Mouse (Mus musculus): ENCODE results near the gene Fgfr2. TPM values are rescaled to one million over a fixed set of nuclear protein-coding genes. Genes with fewer than 3 reads are reported as not detected.
"Not testable (repeated sequence)": the region's sequence is repeated elsewhere in the genome, so short reads cannot be mapped to it uniquely, and the experiment has no call there.

The Fgfr2 gene
- polyA plus RNA-seq, 1 experiment from 2014 or later = 104 TPM

GRCm38 (mm10) chr7:130492026-130492425, 2631.1 kb downstream of the Fgfr2 start:
- H3K4me3 ChIP-seq (replicated peaks) = no peak overlapping the region
- no peak overlapping the region for H3K4me2 ChIP-seq
- H3K4me1 ChIP-seq = no peaks in the 10 kb centered on the region
- peaks cover 6% of the 10 kb centered on the region; the same call in 1 of the 2 replicates for H3K36me3 ChIP-seq
- ATAC-seq (ENCODE audit: insufficient read depth, low FRiP score, low read depth) = no peak
- H3K9me3 ChIP-seq = no peaks in the 10 kb centered on the region
- no peak overlapping the region for H3K27ac ChIP-seq
- H3K27me3 ChIP-seq (replicated peaks) = no peaks in the 10 kb centered on the region
- no peak overlapping the region for H3K9ac ChIP-seq

GRCm38 (mm10) chr7:130479003-130479402, 2644.1 kb downstream of the Fgfr2 start:
- H3K4me2 ChIP-seq; H3K27me3 ChIP-seq (replicated peaks); H3K4me3 ChIP-seq (replicated peaks); H3K4me1 ChIP-seq; H3K36me3 ChIP-seq; H3K9ac ChIP-seq; ATAC-seq (ENCODE audit: insufficient read depth, low FRiP score, low read depth); H3K27ac ChIP-seq; H3K9me3 ChIP-seq: not testable (repeated sequence)
- 91% methylated on average over 3 of the region's 3 CpGs for WGBS

GRCm38 (mm10) chr7:130475970-130476369, 2647.2 kb downstream of the Fgfr2 start:
- H3K36me3 ChIP-seq = no peaks in the 10 kb centered on the region
- no peaks in the 10 kb centered on the region for H3K27me3 ChIP-seq (replicated peaks)
- H3K4me1 ChIP-seq = no peaks in the 10 kb centered on the region
- no peak overlapping the region for H3K27ac ChIP-seq
- H3K4me3 ChIP-seq (replicated peaks) = no peak overlapping the region
- H3K4me2 ChIP-seq = no peak overlapping the region
- H3K9me3 ChIP-seq = no peaks in the 10 kb centered on the region
- no peak overlapping the region for H3K9ac ChIP-seq
- 38% methylated on average over 2 of the region's 2 CpGs for WGBS
- peak; percentile 63; the same call in 1 of the 2 replicates for ATAC-seq (ENCODE audit: insufficient read depth, low FRiP score, low read depth)

- no peak overlapping the region for H3K4me3 ChIP-seq (replicated peaks)
- no peak overlapping the region for H3K4me2 ChIP-seq
- H3K9me3 ChIP-seq = no peaks in the 10 kb centered on the region
- no peak overlapping the region for H3K9ac ChIP-seq
- WGBS = 76% methylated on average over 3 of the region's 3 CpGs
- no peak for ATAC-seq (ENCODE audit: insufficient read depth, low FRiP score, low read depth)
- no peaks in the 10 kb centered on the region for H3K4me1 ChIP-seq
- no peaks in the 10 kb centered on the region for H3K27me3 ChIP-seq (replicated peaks)
- H3K36me3 ChIP-seq = no peaks in the 10 kb centered on the region
- H3K27ac ChIP-seq = no peak overlapping the region
Observed at GRCm38 (mm10) chr7:130473881-130474280, 2649.3 kb downstream of the Fgfr2 start.

- 63% methylated on average over 6 of the region's 6 CpGs for WGBS
- ATAC-seq (ENCODE audit: insufficient read depth, low FRiP score, low read depth) = no peak
- Histone ChIP-seq H3K27me3 (replicated peaks) (no peaks in the 10 kb centered on the region), H3K4me3 (replicated peaks) (no peak overlapping the region), H3K9me3 (no peaks in the 10 kb centered on the region), H3K9ac (no peak overlapping the region), H3K4me2 (no peak overlapping the region), H3K36me3 (no peaks in the 10 kb centered on the region), H3K4me1 (no peaks in the 10 kb centered on the region), H3K27ac (no peak overlapping the region)
Observed at GRCm38 (mm10) chr7:130472683-130473082, 2650.5 kb downstream of the Fgfr2 start.

- no peak overlapping the region for H3K4me2 ChIP-seq
- H3K27ac ChIP-seq = no peak overlapping the region
- no peak for ATAC-seq (ENCODE audit: insufficient read depth, low FRiP score, low read depth)
- no peak overlapping the region for H3K4me3 ChIP-seq (replicated peaks)
- H3K9me3 ChIP-seq = no peaks in the 10 kb centered on the region
- H3K9ac ChIP-seq = no peak overlapping the region
- no peaks in the 10 kb centered on the region for H3K27me3 ChIP-seq (replicated peaks)
- no peaks in the 10 kb centered on the region for H3K4me1 ChIP-seq
- no peaks in the 10 kb centered on the region for H3K36me3 ChIP-seq
- WGBS = 49% methylated on average over 6 of the region's 6 CpGs
Observed at GRCm38 (mm10) chr7:130471045-130471444, 2652.1 kb downstream of the Fgfr2 start.

GRCm38 (mm10) chr7:130455587-130456246, 2667.4 kb downstream of the Fgfr2 start:
- Histone ChIP-seq H3K4me2 (no peak overlapping the region), H3K4me1 (no peaks in the 10 kb centered on the region), H3K27ac (no peak overlapping the region), H3K4me3 (replicated peaks) (no peak overlapping the region), H3K36me3 (peaks cover 11% of the 10 kb centered on the region), H3K9me3 (no peaks in the 10 kb centered on the region), H3K9ac (no peak overlapping the region), H3K27me3 (replicated peaks) (no peaks in the 10 kb centered on the region)
- WGBS = 73% methylated on average over 4 of the region's 4 CpGs
- no peak for ATAC-seq (ENCODE audit: insufficient read depth, low FRiP score, low read depth)

- H3K4me1 ChIP-seq = no peaks in the 10 kb centered on the region
- H3K9me3 ChIP-seq = no peaks in the 10 kb centered on the region
- H3K36me3 ChIP-seq = peaks cover 9% of the 10 kb centered on the region
- H3K27ac ChIP-seq = no peak overlapping the region
- 50% methylated on average over 3 of the region's 3 CpGs for WGBS
- H3K27me3 ChIP-seq (replicated peaks) = no peaks in the 10 kb centered on the region
- H3K4me3 ChIP-seq (replicated peaks) = no peak overlapping the region
- no peak overlapping the region for H3K9ac ChIP-seq
- ATAC-seq (ENCODE audit: insufficient read depth, low FRiP score, low read depth) = no peak
- H3K4me2 ChIP-seq = no peak overlapping the region
Observed at GRCm38 (mm10) chr7:130454226-130454625, 2668.9 kb downstream of the Fgfr2 start.

GRCm38 (mm10) chr7:130435776-130436175, 2687.4 kb downstream of the Fgfr2 start:
- H3K4me1 ChIP-seq = no peaks in the 10 kb centered on the region
- H3K9me3 ChIP-seq = no peaks in the 10 kb centered on the region
- no peak overlapping the region for H3K4me3 ChIP-seq (replicated peaks)
- H3K27me3 ChIP-seq (replicated peaks) = no peaks in the 10 kb centered on the region
- WGBS = 91% methylated on average over 5 of the region's 5 CpGs
- no peak overlapping the region for H3K9ac ChIP-seq
- no peak overlapping the region for H3K4me2 ChIP-seq
- H3K27ac ChIP-seq = no peak overlapping the region
- ATAC-seq (ENCODE audit: insufficient read depth, low FRiP score, low read depth) = no peak
- H3K36me3 ChIP-seq = no peaks in the 10 kb centered on the region

GRCm38 (mm10) chr7:130432141-130432540, 2691.0 kb downstream of the Fgfr2 start:
- Histone ChIP-seq H3K27ac (no peak overlapping the region), H3K36me3 (no peaks in the 10 kb centered on the region), H3K27me3 (replicated peaks) (no peaks in the 10 kb centered on the region), H3K4me1 (no peaks in the 10 kb centered on the region), H3K4me2 (no peak overlapping the region), H3K9me3 (no peaks in the 10 kb centered on the region), H3K4me3 (replicated peaks) (no peak overlapping the region), H3K9ac (no peak overlapping the region)
- no peak for ATAC-seq (ENCODE audit: insufficient read depth, low FRiP score, low read depth)
- WGBS = 95% methylated on average over 2 of the region's 2 CpGs

- Histone ChIP-seq H3K4me3 (replicated peaks) (no peak overlapping the region), H3K9me3 (no peaks in the 10 kb centered on the region), H3K4me2 (no peak overlapping the region), H3K36me3 (no peaks in the 10 kb centered on the region), H3K27me3 (replicated peaks) (no peaks in the 10 kb centered on the region), H3K27ac (no peak overlapping the region), H3K9ac (no peak overlapping the region), H3K4me1 (peaks cover 4% of the 10 kb centered on the region; the same call in 1 of the 2 replicates)
- 10% methylated on average over 5 of the region's 5 CpGs for WGBS
- no peak for ATAC-seq (ENCODE audit: insufficient read depth, low FRiP score, low read depth)
Observed at GRCm38 (mm10) chr7:130426586-130426985, 2696.6 kb downstream of the Fgfr2 start.

GRCm38 (mm10) chr7:130425991-130426390, 2697.2 kb downstream of the Fgfr2 start:
- no peak overlapping the region for H3K4me3 ChIP-seq (replicated peaks)
- H3K4me2 ChIP-seq = no peak overlapping the region
- no peaks in the 10 kb centered on the region for H3K9me3 ChIP-seq
- H3K27ac ChIP-seq = no peak overlapping the region
- H3K4me1 ChIP-seq = peaks cover 4% of the 10 kb centered on the region; the same call in 1 of the 2 replicates
- ATAC-seq (ENCODE audit: insufficient read depth, low FRiP score, low read depth) = no peak
- WGBS = 41% methylated on average over 2 of the region's 2 CpGs
- H3K27me3 ChIP-seq (replicated peaks) = no peaks in the 10 kb centered on the region
- H3K9ac ChIP-seq = no peak overlapping the region
- no peaks in the 10 kb centered on the region for H3K36me3 ChIP-seq

GRCm38 (mm10) chr7:130419961-130420360, 2703.2 kb downstream of the Fgfr2 start:
- H3K36me3 ChIP-seq = no peaks in the 10 kb centered on the region
- no peak overlapping the region for H3K9ac ChIP-seq
- no peak overlapping the region for H3K4me3 ChIP-seq (replicated peaks)
- no peaks in the 10 kb centered on the region for H3K27me3 ChIP-seq (replicated peaks)
- H3K4me2 ChIP-seq = no peak overlapping the region
- H3K9me3 ChIP-seq = no peaks in the 10 kb centered on the region
- H3K27ac ChIP-seq = peak overlapping the region; percentile 41; the same call in 1 of the 2 replicates
- ATAC-seq (ENCODE audit: insufficient read depth, low FRiP score, low read depth) = no peak; the same call in 1 of the 2 replicates
- H3K4me1 ChIP-seq = no peaks in the 10 kb centered on the region
- WGBS = 41% methylated on average over 1 of the region's 1 CpGs
